9 mouse cellular contexts compared by ENCODE assay signal in genomic region chr4:134393026-134393425, GRCm38 (mm10). TPM values are rescaled to one million over a fixed set of nuclear protein-coding genes. Genes with fewer than 3 reads are reported as not detected.
DNase-seq lines count a peak whose midpoint lies in the region; ATAC-seq and TF ChIP-seq lines count a peak whose summit lies in the region.
"Had no signal": no experiment of that assay in that cellular context is flagged by ENCODE, and none has a peak within 500 bp of the region (broad histone marks: within the 10 kb centered on the region; RNA-seq: fewer than 3 reads in every experiment).

No protein-coding gene starts in this region.

- H3K9me3 ChIP-seq in lung, embryonic 14.5 days (ENCODE audit: low read depth, low read length): no peaks in the 10 kb centered on the region
- H3K9me3 ChIP-seq in forebrain, embryonic 14.5 days (replicated peaks; ENCODE audit: control insufficient read depth, low read length): no peaks in the 10 kb centered on the region

- peak; percentile 54 for TF ChIP-seq CTCF in lung, embryonic 14.5 days (IDR thresholded peaks at IDR 0.05; ENCODE audit: low read depth)
- 0 out of 2 replicates have a peak, but pooled peaks have one; percentile 14 for TF ChIP-seq CTCF in olfactory bulb, adult 2 months (IDR thresholded peaks at IDR 0.05; ENCODE audit: insufficient read depth, low read depth, low read length)

- peak overlapping the region; percentile 58; the same call in 1 of the 2 replicates for H3K27ac ChIP-seq in lung, embryonic 14.5 days (ENCODE audit: low read depth)
- H3K27ac ChIP-seq in forebrain, embryonic 14.5 days (ENCODE audit: low read depth, low read length): no peak overlapping the region
- H3K27ac ChIP-seq in olfactory bulb, adult 2 months (ENCODE audit: insufficient read depth, low read depth, low read length): no peak overlapping the region

- no peak for TF ChIP-seq POLR2A in olfactory bulb, adult 2 months (IDR thresholded peaks at IDR 0.05; ENCODE audit: insufficient read depth, low read depth, low read length)

- DNase-seq in cerebellum, postnatal 14 days: peak; percentile 39 to 57
- DNase-seq in cerebellum, adult 9-10 months: no peak
- DNase-seq in lung, embryonic 14.5 days: peak; percentile 73
- DNase-seq in lung, postnatal 14 days: no peak
- peak; percentile 69 for DNase-seq in forebrain, embryonic 14.5 days (ENCODE audit: low spot score)
- DNase-seq in right cerebral cortex, postnatal 4 days: no peak

- H3K4me2 ChIP-seq in lung, embryonic 14.5 days: 0 out of 2 replicates have a peak overlapping the region, but pooled peaks have one; percentile 32
- H3K4me2 ChIP-seq in forebrain, embryonic 14.5 days (ENCODE audit: low read length): no peak overlapping the region

- no peak overlapping the region for H3K4me3 ChIP-seq in lung, embryonic 14.5 days (ENCODE audit: low read depth, low read length)
- no peak overlapping the region for H3K4me3 ChIP-seq in forebrain, embryonic 14.5 days (ENCODE audit: low read depth, low read length)
- no peak overlapping the region for H3K4me3 ChIP-seq in olfactory bulb, adult 2 months (ENCODE audit: insufficient read depth, low read depth, low read length)

- no peaks in the 10 kb centered on the region for H3K36me3 ChIP-seq in lung, embryonic 14.5 days (ENCODE audit: insufficient read depth)
- no peaks in the 10 kb centered on the region for H3K36me3 ChIP-seq in forebrain, embryonic 14.5 days (ENCODE audit: control insufficient read depth, insufficient read depth, low read length)

- H3K27me3 ChIP-seq in lung, embryonic 14.5 days (ENCODE audit: insufficient read depth, low read length): no peaks in the 10 kb centered on the region
- H3K27me3 ChIP-seq in forebrain, embryonic 14.5 days (replicated peaks; ENCODE audit: control insufficient read depth, insufficient read depth, low read length): no peaks in the 10 kb centered on the region

- no peak for ATAC-seq in lung, embryonic 14.5 days (ENCODE audit: insufficient read depth)
- ATAC-seq in forebrain, embryonic 14.5 days: no peak
- ATAC-seq in inflammation-experienced regulatory T-cells, adult 6 months: no peak

- H3K9ac ChIP-seq in lung, embryonic 14.5 days: no peak overlapping the region
- no peak overlapping the region for H3K9ac ChIP-seq in forebrain, embryonic 14.5 days (ENCODE audit: low read length)

- H3K4me1 ChIP-seq in lung, embryonic 14.5 days (ENCODE audit: insufficient read depth): no peaks in the 10 kb centered on the region
- H3K4me1 ChIP-seq in forebrain, embryonic 14.5 days (ENCODE audit: control insufficient read depth, insufficient read depth, low read length): peaks cover 4% of the 10 kb centered on the region
- peaks cover 12% of the 10 kb centered on the region for H3K4me1 ChIP-seq in olfactory bulb, adult 2 months (ENCODE audit: control insufficient read depth, insufficient read depth, low read length)

- WGBS in lung, embryonic 14.5 days: 15% methylated on average over 12 of the region's 12 CpGs
- 15% methylated on average over 12 of the region's 12 CpGs for WGBS in forebrain, embryonic 14.5 days
- 23% methylated on average over 12 of the region's 12 CpGs for WGBS in olfactory bulb, adult 2 months

RNA-seq across cellular contexts. Expression of gene Pafah2, which starts 3.1 kb away (rescaled TPM):
- 10.5 and 12.2 TPM in 2 replicates for polyA plus RNA-seq in lung, embryonic 14.5 days (2014; fragmentation: Nextera tagmentation; extraction: Ambion mirVana)
- 7.6 and 9.8 TPM in 2 replicates for polyA plus RNA-seq in forebrain, embryonic 14.5 days (2014; fragmentation: Nextera tagmentation; extraction: Ambion mirVana)
- not detected in 2 replicates for polyA plus RNA-seq in olfactory bulb, adult 2 months (2012; ENCODE audit: insufficient read depth, insufficient read length, low replicate concordance, missing spikeins)
- 1 to 10 TPM in 2 of 3 experiments, under 1 TPM in 1; 0.80 to 1.5 (median 1.2) TPM for polyA plus RNA-seq in inflammation-experienced regulatory T-cells, adult 6 months (2017; shearing (Covaris generic))

RNA-seq across cellular contexts. Expression of gene Extl1, which starts 9.4 kb away (rescaled TPM):
- polyA plus RNA-seq in lung, embryonic 14.5 days (2014; fragmentation: Nextera tagmentation; extraction: Ambion mirVana): 2.9 and 3.7 TPM in 2 replicates
- polyA plus RNA-seq in forebrain, embryonic 14.5 days (2014; fragmentation: Nextera tagmentation; extraction: Ambion mirVana): 0.14 and 0.25 TPM in 2 replicates
- polyA plus RNA-seq in olfactory bulb, adult 2 months (2012; ENCODE audit: insufficient read depth, insufficient read length, low replicate concordance, missing spikeins): not detected in 2 replicates
- 1 to 10 TPM in 2 of 3 experiments, under 1 TPM in 1; 0.21 to 1.3 (median 1.0) TPM for polyA plus RNA-seq in inflammation-experienced regulatory T-cells, adult 6 months (2017; shearing (Covaris generic))

RNA-seq across cellular contexts. Expression of gene Slc30a2, which starts 50.0 kb away (rescaled TPM):
- 0.05 TPM in 1 of 2 replicates, not detected in the other for polyA plus RNA-seq in lung, embryonic 14.5 days (2014; fragmentation: Nextera tagmentation; extraction: Ambion mirVana)
- 0.05 and 0.06 TPM in 2 replicates for polyA plus RNA-seq in forebrain, embryonic 14.5 days (2014; fragmentation: Nextera tagmentation; extraction: Ambion mirVana)
- polyA plus RNA-seq in olfactory bulb, adult 2 months (2012; ENCODE audit: insufficient read depth, insufficient read length, low replicate concordance, missing spikeins): not detected in 2 replicates
- under 1 TPM; 0.21 to 0.34 (median 0.29) TPM for polyA plus RNA-seq in inflammation-experienced regulatory T-cells, adult 6 months (2017; shearing (Covaris generic))
- polyA plus RNA-seq: C2C12 had no signal

Comparison
In these comparisons a context has a peak if more than half of its experiments do, and no peak if none do; other contexts are left out.
1. DNase-seq: peak in cerebellum, postnatal 14 days (2 of 2), lung, embryonic 14.5 days (single experiment) and forebrain, embryonic 14.5 days (single experiment); none in cerebellum, adult 9-10 months (single experiment), lung, postnatal 14 days (single experiment) and right cerebral cortex, postnatal 4 days (single experiment).